Comparison of ENCODE assay signal across 9 mouse cellular contexts in the genomic region with DNA sequence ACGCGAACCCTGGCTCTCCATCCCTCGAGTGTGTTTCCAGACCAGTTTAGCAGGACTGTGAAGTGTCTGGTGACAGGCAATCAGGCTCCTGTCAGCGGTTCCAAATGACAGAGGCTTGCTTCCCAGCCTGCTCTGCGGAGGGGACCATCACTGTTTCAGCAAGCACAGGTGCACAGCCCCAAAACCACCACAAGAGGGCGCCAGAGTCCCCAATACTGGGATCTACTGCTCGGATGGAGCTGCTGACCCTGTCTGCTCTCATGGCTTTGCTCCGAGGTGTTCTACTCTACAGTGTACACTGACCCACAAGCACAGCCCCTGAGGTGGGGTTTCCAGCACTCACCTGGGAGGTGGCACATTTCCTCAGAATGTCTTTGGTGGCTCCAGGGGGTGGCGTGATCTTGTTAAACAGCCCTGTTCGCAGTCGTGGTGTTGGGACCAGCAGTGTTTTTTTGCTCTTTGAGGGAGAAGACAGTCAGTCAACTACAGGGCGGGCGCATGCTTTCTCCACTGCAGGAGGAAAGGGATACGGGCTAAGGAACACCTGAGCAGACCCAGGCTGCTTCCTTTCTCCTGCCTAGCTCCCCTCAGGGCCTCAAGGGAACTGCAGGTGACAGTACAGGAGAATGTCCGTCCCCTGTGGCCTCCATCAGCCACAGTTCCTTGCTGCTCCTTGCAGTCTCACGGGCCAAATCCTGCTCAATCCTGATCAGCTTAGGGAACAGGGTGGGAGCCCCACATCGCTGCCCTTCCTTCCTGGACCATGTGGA. TPM values are rescaled to one million over a fixed set of nuclear protein-coding genes. Genes with fewer than 3 reads are reported as not detected.
DNase-seq lines count a peak whose midpoint lies in the region; ATAC-seq and TF ChIP-seq lines count a peak whose summit lies in the region.
"Had no signal": no experiment of that assay in that cellular context is flagged by ENCODE, and none has a peak within 500 bp of the region (broad histone marks: within the 10 kb centered on the region; RNA-seq: fewer than 3 reads in every experiment).

No protein-coding gene starts in this region.

- H3K9me3 ChIP-seq in ES-Bruce4 (replicated peaks; ENCODE audit: control insufficient read depth, insufficient read depth, low read length, poor library complexity, severe bottlenecking): no peaks in the 10 kb centered on the region
- H3K9me3 ChIP-seq in embryonic facial prominence, embryonic 11.5 days (replicated peaks; ENCODE audit: control insufficient read depth, low read length): no peaks in the 10 kb centered on the region
- H3K9me3 ChIP-seq: limb, embryonic 13.5 days had no signal

- TF ChIP-seq CTCF in ES-Bruce4 (IDR thresholded peaks at IDR 0.05; ENCODE audit: low read depth, low read length): peak; percentile 99
- peak; percentile 90 for TF ChIP-seq CTCF in lung, adult 2 months (IDR thresholded peaks at IDR 0.05; ENCODE audit: insufficient read depth, low read length)

- no peak overlapping the region for H3K4me3 ChIP-seq in ES-Bruce4 (ENCODE audit: low read depth, low read length)
- H3K4me3 ChIP-seq in embryonic facial prominence, embryonic 11.5 days (ENCODE audit: low read depth, low read length): no peak overlapping the region
- no peak overlapping the region for H3K4me3 ChIP-seq in lung, adult 2 months (replicated peaks; ENCODE audit: extremely low read depth, low read depth, low read length)
- H3K4me3 ChIP-seq: limb, embryonic 13.5 days had no signal

- H3K27me3 ChIP-seq in ES-Bruce4 (ENCODE audit: control insufficient read depth, insufficient read depth, low read length, poor library complexity, severe bottlenecking): no peaks in the 10 kb centered on the region
- no peaks in the 10 kb centered on the region for H3K27me3 ChIP-seq in embryonic facial prominence, embryonic 11.5 days (ENCODE audit: control insufficient read depth, insufficient read depth, low read length)
- H3K27me3 ChIP-seq: limb, embryonic 13.5 days had no signal

- no peak overlapping the region for H3K9ac ChIP-seq in ES-Bruce4 (ENCODE audit: low read depth, poor library complexity, severe bottlenecking)
- H3K9ac ChIP-seq in embryonic facial prominence, embryonic 11.5 days (replicated peaks; ENCODE audit: low read length): no peak overlapping the region
- H3K9ac ChIP-seq: limb, embryonic 13.5 days had no signal

- no peak for TF ChIP-seq EP300 in ES-Bruce4 (IDR thresholded peaks at IDR 0.05; ENCODE audit: insufficient read depth, low read depth, low read length)

- H3K4me1 ChIP-seq in ES-Bruce4 (ENCODE audit: control insufficient read depth, insufficient read depth, low read length): no peaks in the 10 kb centered on the region
- H3K4me1 ChIP-seq in embryonic facial prominence, embryonic 11.5 days (ENCODE audit: control insufficient read depth, insufficient read depth, low read length): 0 out of 2 replicates have a peak, but pooled peaks cover 3% of the 10 kb centered on the region
- H3K4me1 ChIP-seq in lung, adult 2 months (ENCODE audit: control insufficient read depth, insufficient read depth, low read length): peaks cover 4% of the 10 kb centered on the region; the same call in 1 of the 2 replicates

- WGBS in embryonic facial prominence, embryonic 11.5 days: 52% methylated on average over 17 of the region's 17 CpGs
- WGBS in lung, adult 2 months: 46% methylated on average over 17 of the region's 17 CpGs

- peak; percentile 89 for DNase-seq in adrenal gland, postnatal 14 days
- peak; percentile 91 for DNase-seq in embryonic facial prominence, embryonic 11.5 days (ENCODE audit: low spot score)
- peak; percentile 61 to 65 for DNase-seq in heart, adult 9 months (ENCODE audit: low spot score in 2 of 2)
- peak; percentile 75 for DNase-seq in kidney, postnatal 14 days
- DNase-seq in lung, adult 2 months: peak; percentile 68
- peak; percentile 51 for DNase-seq in right cerebral cortex, adult 18-20 months

- no peak for TF ChIP-seq POLR2A in ES-Bruce4 (IDR thresholded peaks at IDR 0.05; ENCODE audit: insufficient read depth, low read length)
- no peak for TF ChIP-seq POLR2A in lung, adult 2 months (IDR thresholded peaks at IDR 0.05; ENCODE audit: borderline replicate concordance, extremely low read depth, low read depth, low read length)

- H3K4me2 ChIP-seq in embryonic facial prominence, embryonic 11.5 days (ENCODE audit: low read depth, low read length): no peak overlapping the region
- H3K4me2 ChIP-seq: limb, embryonic 13.5 days had no signal

- H3K27ac ChIP-seq in ES-Bruce4 (ENCODE audit: insufficient read depth, low read length): no peak overlapping the region
- H3K27ac ChIP-seq in embryonic facial prominence, embryonic 11.5 days (replicated peaks; ENCODE audit: low read depth, low read length): no peak overlapping the region
- H3K27ac ChIP-seq: limb, embryonic 13.5 days had no signal

- no peaks in the 10 kb centered on the region for H3K36me3 ChIP-seq in ES-Bruce4 (ENCODE audit: control insufficient read depth, insufficient read depth, low read length, poor library complexity, severe bottlenecking)
- H3K36me3 ChIP-seq in embryonic facial prominence, embryonic 11.5 days (replicated peaks; ENCODE audit: control insufficient read depth, insufficient read depth, low read depth, low read length): peaks cover 6% of the 10 kb centered on the region

- no peak for ATAC-seq in embryonic facial prominence, embryonic 11.5 days (replicated peaks; ENCODE audit: insufficient number of reproducible peaks, low FRiP score, low TSS enrichment, low read depth)
- ATAC-seq in activated CD4-positive, CD25-positive, alpha-beta regulatory T cell, adult 4 months: no peak

RNA-seq across cellular contexts. Expression of gene Mthfsd, which starts 4.0 kb away (rescaled TPM):
- 35.5 and 38.9 TPM in 2 replicates for polyA plus RNA-seq in ES-Bruce4 (2011; ENCODE audit: insufficient read depth, insufficient read length, low read depth, missing spikeins)
- 28.6 and 38.1 TPM in 2 replicates for total RNA-seq in adrenal gland, postnatal 14 days (2021)
- polyA plus RNA-seq in embryonic facial prominence, embryonic 11.5 days (2014; fragmentation: Nextera tagmentation; extraction: Ambion mirVana): 50.0 and 52.5 TPM in 2 replicates
- 44.7 and 51.6 TPM in 2 replicates for polyA plus RNA-seq in lung, adult 2 months (2012; rRNA removed)
- polyA plus RNA-seq in activated CD4-positive, CD25-positive, alpha-beta regulatory T cell, adult 4 months (2017; shearing (Covaris generic)): 10 to 100 TPM; 16.1 to 24.7 TPM

RNA-seq across cellular contexts. Expression of gene Foxc2, which starts 11.7 kb away (rescaled TPM):
- polyA plus RNA-seq in ES-Bruce4 (2011; ENCODE audit: insufficient read depth, insufficient read length, low read depth, missing spikeins): not detected in 2 replicates
- total RNA-seq in adrenal gland, postnatal 14 days (2021): 4.6 and 5.1 TPM in 2 replicates
- polyA plus RNA-seq in embryonic facial prominence, embryonic 11.5 days (2014; fragmentation: Nextera tagmentation; extraction: Ambion mirVana): 15.1 and 15.7 TPM in 2 replicates
- 1.4 and 1.6 TPM in 2 replicates for polyA plus RNA-seq in lung, adult 2 months (2012; rRNA removed)
- polyA plus RNA-seq in activated CD4-positive, CD25-positive, alpha-beta regulatory T cell, adult 4 months (2017; shearing (Covaris generic)): not detected

RNA-seq across cellular contexts. Expression of gene Foxf1, which starts 20.0 kb away (rescaled TPM):
- polyA plus RNA-seq in ES-Bruce4 (2011; ENCODE audit: insufficient read depth, insufficient read length, low read depth, missing spikeins): 0.33 TPM in 1 of 2 replicates, not detected in the other
- 1.1 and 1.2 TPM in 2 replicates for total RNA-seq in adrenal gland, postnatal 14 days (2021)
- polyA plus RNA-seq in embryonic facial prominence, embryonic 11.5 days (2014; fragmentation: Nextera tagmentation; extraction: Ambion mirVana): 19.6 and 24.5 TPM in 2 replicates
- 194 and 406 TPM in 2 replicates for polyA plus RNA-seq in lung, adult 2 months (2012; rRNA removed)
- polyA plus RNA-seq in activated CD4-positive, CD25-positive, alpha-beta regulatory T cell, adult 4 months (2017; shearing (Covaris generic)): not detected

RNA-seq across cellular contexts. Expression of gene Foxl1, which starts 23.5 kb away (rescaled TPM):
- not detected in 2 replicates for polyA plus RNA-seq in ES-Bruce4 (2011; ENCODE audit: insufficient read depth, insufficient read length, low read depth, missing spikeins)
- 0.41 TPM in 1 of 2 replicates, not detected in the other for total RNA-seq in adrenal gland, postnatal 14 days (2021)
- 4.4 and 4.7 TPM in 2 replicates for polyA plus RNA-seq in embryonic facial prominence, embryonic 11.5 days (2014; fragmentation: Nextera tagmentation; extraction: Ambion mirVana)
- 2.5 and 3.0 TPM in 2 replicates for polyA plus RNA-seq in lung, adult 2 months (2012; rRNA removed)
- not detected for polyA plus RNA-seq in activated CD4-positive, CD25-positive, alpha-beta regulatory T cell, adult 4 months (2017; shearing (Covaris generic))

Comparison
In these comparisons a context has a peak if more than half of its experiments do, and no peak if none do; other contexts are left out.
1. RNA of gene Foxf1, which starts 20.0 kb away (polyA plus RNA-seq): 194 to 406 TPM in lung, adult 2 months and 19.6 to 24.5 TPM in embryonic facial prominence, embryonic 11.5 days; 0.33 TPM in ES-Bruce4 and not detected in activated CD4-positive, CD25-positive, alpha-beta regulatory T cell, adult 4 months; every median in the first group is over 10 times any median in the second.
2. Peak in every context shown above with its lines, with median percentiles within 50 percentile points of each other: DNase-seq.